Mouse (Mus musculus): ENCODE results near the gene Glyatl3.

DNA sequence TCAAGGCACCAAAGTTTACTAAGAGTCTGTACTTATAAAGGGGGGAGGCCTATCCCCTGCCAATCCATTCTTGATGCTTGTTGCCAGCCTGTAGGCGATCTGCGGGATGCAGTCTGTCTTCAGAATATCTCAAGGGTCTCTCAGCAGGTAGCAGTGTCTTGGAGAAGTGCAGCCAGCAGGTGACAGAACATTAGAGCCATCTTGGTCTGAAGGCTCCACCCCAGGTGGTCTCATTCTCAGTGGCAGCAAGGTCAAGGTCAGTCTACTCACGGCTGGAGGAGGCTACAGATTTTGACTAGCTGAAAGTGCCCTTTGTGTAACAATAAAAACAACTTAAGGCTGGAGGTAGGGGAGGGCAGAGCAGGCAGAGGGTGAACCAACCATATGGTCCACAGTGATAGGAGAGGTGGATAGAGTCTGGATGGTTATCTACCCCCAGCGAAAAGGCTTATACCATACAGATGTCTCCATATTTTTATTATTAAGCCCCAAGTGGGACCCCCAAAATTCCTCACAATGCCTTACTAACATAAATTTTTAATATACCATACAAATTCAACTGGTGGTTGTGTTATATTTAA is 14.3 kb downstream of the Glyatl3 start:
- no peak for TF ChIP-seq CTCF (conservative IDR thresholded peaks at IDR 0.05; ENCODE audit: insufficient read depth, insufficient read length, low read depth, low read length)
- no peak for TF ChIP-seq POLR2A (IDR thresholded peaks at IDR 0.05; ENCODE audit: low read depth, low read length)
